Mouse (Mus musculus): ENCODE measurements around the gene Gm3618. TPM values are rescaled to one million over a fixed set of nuclear protein-coding genes. Genes with fewer than 3 reads are reported as not detected.
"Not testable (repeated sequence)": the region's sequence is repeated elsewhere in the genome, so short reads cannot be mapped to it uniquely, and the experiment has no call there.

Gene Gm3618
- not detected in 2 replicates for polyA plus RNA-seq (2015; fragmentation: Nextera tagmentation; extraction: Ambion mirVana)

DNA sequence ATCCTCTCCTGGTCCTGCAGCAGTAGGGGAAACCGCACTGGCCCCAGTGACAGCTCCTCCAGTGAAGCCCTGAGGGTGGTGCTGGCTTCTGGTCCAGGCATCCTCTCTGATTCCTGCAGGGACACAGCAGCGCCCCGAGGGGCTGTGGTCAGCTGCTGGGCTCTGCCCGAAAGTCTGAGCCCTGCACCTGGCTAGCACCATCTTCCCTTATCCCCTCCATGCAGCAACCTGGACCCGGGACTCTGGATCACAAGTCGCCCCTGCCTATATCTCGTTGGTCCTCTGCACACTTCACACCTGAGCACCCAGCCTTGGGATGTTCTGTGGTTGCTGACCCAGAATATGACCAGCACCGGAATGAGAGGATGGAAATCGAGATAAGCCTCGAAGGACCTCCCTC is at the start of gene Gm3618:
Gene Gm3618 (minus strand): TSS at position 101 of the 400 bp plus-strand sequence.
- not testable (repeated sequence) for H3K9me3 ChIP-seq (ENCODE audit: control insufficient read depth, low read length); ATAC-seq (ENCODE audit: low read depth); H3K36me3 ChIP-seq (ENCODE audit: control insufficient read depth, insufficient read depth, low read length); H3K27me3 ChIP-seq (ENCODE audit: control insufficient read depth, insufficient read depth, low read depth, low read length); H3K27ac ChIP-seq (ENCODE audit: low read length); H3K4me1 ChIP-seq (replicated peaks; ENCODE audit: control insufficient read depth, insufficient read depth, low read length); H3K4me3 ChIP-seq (ENCODE audit: low read length); H3K9ac ChIP-seq (ENCODE audit: low read length); H3K4me2 ChIP-seq (ENCODE audit: low read depth, low read length)
- no CpG with 5 or more reads among the region's 10 CpGs for WGBS

DNA sequence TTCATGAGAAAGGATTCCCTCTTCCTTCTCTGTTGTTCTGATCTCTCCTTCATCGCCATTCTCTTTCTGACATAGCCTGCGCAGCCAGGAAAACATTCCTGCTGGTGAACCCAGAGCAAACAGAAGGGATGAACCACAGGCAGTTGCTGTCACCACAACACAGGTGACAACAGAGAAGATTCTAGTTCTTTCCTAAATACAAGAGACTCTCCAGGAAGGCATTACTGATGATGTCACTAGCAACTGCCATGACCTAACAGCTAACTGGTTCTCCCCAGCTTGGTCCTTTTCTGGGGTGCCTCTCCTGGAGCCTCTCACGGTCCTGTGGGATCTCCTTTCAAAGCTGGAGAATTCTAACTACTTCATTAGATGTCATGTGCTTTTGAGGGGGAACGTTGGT is 46.7 kb upstream of the Gm3618 start, which contains the start of gene Gm16440:
Gene Gm16440 (minus strand): TSS at position 101 of the 400 bp plus-strand sequence.
- not testable (repeated sequence) for H3K36me3 ChIP-seq (ENCODE audit: control insufficient read depth, insufficient read depth, low read length); H3K4me3 ChIP-seq (ENCODE audit: low read length); H3K27ac ChIP-seq (ENCODE audit: low read length); ATAC-seq (ENCODE audit: low read depth); H3K9ac ChIP-seq (ENCODE audit: low read length); H3K4me1 ChIP-seq (replicated peaks; ENCODE audit: control insufficient read depth, insufficient read depth, low read length); H3K9me3 ChIP-seq (ENCODE audit: control insufficient read depth, low read length); H3K27me3 ChIP-seq (ENCODE audit: control insufficient read depth, insufficient read depth, low read depth, low read length); H3K4me2 ChIP-seq (ENCODE audit: low read depth, low read length)
- 58% methylated on average over 2 of the region's 4 CpGs for WGBS

DNA sequence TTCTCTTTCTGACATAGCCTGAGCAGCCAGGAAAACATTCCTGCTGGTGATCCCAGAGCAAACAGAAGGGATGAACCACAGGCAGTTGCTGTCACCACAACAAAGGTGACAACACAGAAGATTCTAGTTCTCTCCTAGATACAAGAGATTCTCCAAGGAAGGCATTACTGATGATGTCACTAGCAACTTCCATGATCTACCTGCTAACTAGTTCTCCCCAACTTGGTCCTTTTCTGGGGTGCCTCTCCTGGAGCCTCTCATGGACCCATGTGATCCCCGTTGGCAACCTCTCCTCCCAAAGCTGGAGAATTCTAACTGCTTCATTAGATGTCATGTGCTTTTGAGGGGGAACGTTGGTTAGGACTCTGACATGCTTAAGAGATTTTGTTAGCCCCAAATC is 38.7 kb downstream of the Gm3618 start, which contains the start of gene Gm21103:
Gene Gm21103 (minus strand): TSS at position 101 of the 400 bp plus-strand sequence.
- H3K27ac ChIP-seq (ENCODE audit: low read length); H3K4me2 ChIP-seq (ENCODE audit: low read depth, low read length); H3K4me1 ChIP-seq (replicated peaks; ENCODE audit: control insufficient read depth, insufficient read depth, low read length); H3K9me3 ChIP-seq (ENCODE audit: control insufficient read depth, low read length); H3K9ac ChIP-seq (ENCODE audit: low read length); ATAC-seq (ENCODE audit: low read depth); H3K4me3 ChIP-seq (ENCODE audit: low read length); H3K36me3 ChIP-seq (ENCODE audit: control insufficient read depth, insufficient read depth, low read length); H3K27me3 ChIP-seq (ENCODE audit: control insufficient read depth, insufficient read depth, low read depth, low read length): not testable (repeated sequence)
- WGBS, result 73% methylated on average over 2 of the region's 2 CpGs

DNA sequence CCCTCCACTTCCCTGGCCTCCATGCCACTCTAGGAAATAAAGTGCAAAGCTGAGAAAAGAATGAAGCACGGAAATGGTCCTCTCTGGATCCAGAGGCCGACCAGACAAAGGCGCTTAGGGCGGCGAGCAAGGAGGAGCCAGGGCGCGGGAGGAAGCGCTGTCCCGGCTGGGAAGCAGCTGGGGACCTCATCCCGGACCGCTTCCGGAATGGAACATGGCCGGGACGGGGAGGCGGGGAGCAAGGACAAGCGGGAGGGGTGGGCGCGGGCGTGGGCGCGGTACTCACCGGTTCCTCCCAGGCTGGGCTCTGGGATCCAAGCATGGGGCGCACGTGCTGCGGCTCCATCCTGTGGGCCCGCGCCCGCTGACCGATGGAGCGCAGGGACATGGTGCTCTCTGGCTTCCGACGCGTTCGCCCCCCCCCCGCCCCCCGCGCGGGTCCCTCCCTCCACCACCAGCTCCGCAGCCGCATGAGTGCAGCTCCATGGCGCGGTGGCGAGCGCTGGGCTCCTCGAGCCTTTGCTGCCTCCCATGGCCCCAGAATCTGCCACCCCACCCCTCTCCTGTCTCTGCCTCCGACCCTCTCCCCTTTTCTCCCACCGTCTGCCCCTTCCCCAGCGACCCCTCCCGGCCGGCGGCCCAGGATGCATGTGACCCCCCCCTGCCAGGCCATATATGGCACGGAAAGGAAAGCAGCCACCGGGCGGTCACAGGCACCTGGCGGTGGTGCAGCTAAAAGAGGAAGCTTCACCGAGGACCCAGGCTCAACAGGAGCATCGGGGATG is 56.4 kb downstream of the Gm3618 start, which contains the start of gene Gm3411:
Gene Gm3411 (minus strand): TSS at position 320 of the 785 bp plus-strand sequence.
- H3K4me2 ChIP-seq (ENCODE audit: low read depth, low read length), result peak within 1 kb of the TSS; percentile 67
- ATAC-seq (ENCODE audit: low read depth); H3K9ac ChIP-seq (ENCODE audit: low read length); H3K36me3 ChIP-seq (ENCODE audit: control insufficient read depth, insufficient read depth, low read length); H3K27ac ChIP-seq (ENCODE audit: low read length); H3K9me3 ChIP-seq (ENCODE audit: control insufficient read depth, low read length); H3K27me3 ChIP-seq (ENCODE audit: control insufficient read depth, insufficient read depth, low read depth, low read length); H3K4me1 ChIP-seq (replicated peaks; ENCODE audit: control insufficient read depth, insufficient read depth, low read length): not testable (repeated sequence)
- 3% methylated on average over 33 of the region's 57 CpGs for WGBS
- peak within 1 kb of the TSS; percentile 49 for H3K4me3 ChIP-seq (ENCODE audit: low read length)

Other genes starting within 250 kb of the Gm3618 start
- gene Gm8206, start 249.7 kb downstream of the Gm3618 start, polyA plus RNA-seq (2015; fragmentation: Nextera tagmentation; extraction: Ambion mirVana), result 0.51 and 0.74 TPM in 2 replicates
- 1.2 and 1.3 TPM in 2 replicates for gene Gm3468, start 235.0 kb downstream of the Gm3618 start, polyA plus RNA-seq (2015; fragmentation: Nextera tagmentation; extraction: Ambion mirVana)
- gene Gm3476, start 217.9 kb downstream of the Gm3618 start, polyA plus RNA-seq (2015; fragmentation: Nextera tagmentation; extraction: Ambion mirVana), result not detected in 2 replicates
- gene Gm21560, start 124.4 kb downstream of the Gm3618 start, polyA plus RNA-seq (2015; fragmentation: Nextera tagmentation; extraction: Ambion mirVana), result not detected in 2 replicates
- 0.50 and 1.2 TPM in 2 replicates for gene Gm3411, start 56.4 kb downstream of the Gm3618 start, polyA plus RNA-seq (2015; fragmentation: Nextera tagmentation; extraction: Ambion mirVana)
- gene Gm21103, start 38.8 kb downstream of the Gm3618 start, polyA plus RNA-seq (2015; fragmentation: Nextera tagmentation; extraction: Ambion mirVana), result not detected in 2 replicates
- not detected in 2 replicates for gene Gm16440, start 46.6 kb upstream of the Gm3618 start, polyA plus RNA-seq (2015; fragmentation: Nextera tagmentation; extraction: Ambion mirVana)
- gene Gm3591, start 68.8 kb upstream of the Gm3618 start, polyA plus RNA-seq (2015; fragmentation: Nextera tagmentation; extraction: Ambion mirVana), result 0.44 and 0.57 TPM in 2 replicates
- gene Gm3594, start 100.9 kb upstream of the Gm3618 start, polyA plus RNA-seq (2015; fragmentation: Nextera tagmentation; extraction: Ambion mirVana), result not detected in 2 replicates
- gene Gm8356, start 193.6 kb upstream of the Gm3618 start, polyA plus RNA-seq (2015; fragmentation: Nextera tagmentation; extraction: Ambion mirVana), result not detected in 2 replicates
- gene Gm3629, start 246.9 kb upstream of the Gm3618 start, polyA plus RNA-seq (2015; fragmentation: Nextera tagmentation; extraction: Ambion mirVana), result 0.19 TPM in 1 of 2 replicates, not detected in the other

Data from lung, embryonic 16.5 days (tissue).